Mouse (Mus musculus) megakaryocyte, embryonic 14.5 days (primary cell): ENCODE measurements around the gene Ankzf1.

Source experiments
- FLI1 ChIP-seq: IDR thresholded peaks from 2 replicates; pipeline ENCODE4 v1.6.1; 2012; ENCODE audit warnings: low read length, inconsistent platforms, mixed read lengths
- GATA1 ChIP-seq: IDR thresholded peaks from 3 replicates; pipeline ENCODE4 v1.6.1; 2012; ENCODE audit warnings: mixed read lengths, low read length, inconsistent platforms, borderline replicate concordance

DNA sequence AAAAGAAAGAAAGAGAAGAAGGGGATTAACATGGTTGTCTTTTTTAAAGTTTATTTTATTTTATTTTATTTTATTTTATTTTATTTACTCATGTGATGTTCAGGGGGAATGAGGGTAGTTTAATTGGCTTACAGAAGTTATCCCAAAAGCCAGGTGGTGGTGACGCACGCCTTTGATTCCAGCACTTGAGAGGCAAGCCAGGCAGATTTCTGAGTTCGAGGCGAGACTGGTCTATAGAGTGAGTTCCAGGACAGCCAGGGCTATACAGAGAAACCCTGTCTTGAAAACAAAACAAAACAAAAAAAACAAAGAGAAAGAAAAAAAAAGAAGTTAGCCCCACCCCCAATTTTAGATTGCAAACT lies 31.7 kb upstream of the Ankzf1 start:
- TF ChIP-seq GATA1 (no peak), FLI1 (no peak)
